Mouse (Mus musculus) kidney, adult 11 months (tissue): ENCODE results near the gene Vta1.
A peak's percentile ranks its signal among the peaks of the same experiment; 100 is the strongest.

ENCODE experiments used
- DNase-seq: peaks from one replicate; pipeline ENCODE4 v3.0.0; 2022

Vta1 gene

GRCm38 (mm10) chr10:14705072-14706066 lies at the start of gene Vta1, which contains the start of gene Nmbr:
Vta1 (minus strand) TSS chr10:14705560.
Nmbr (plus strand) TSS chr10:14705591.
- DNase-seq, result peak; percentile 98

- DNase-seq, result no peak
Observed at GRCm38 (mm10) chr10:14734285-14734684, 28.9 kb upstream of the Vta1 start.

GRCm38 (mm10) chr10:14725671-14726070 lies 20.3 kb upstream of the Vta1 start:
- DNase-seq, result no peak

GRCm38 (mm10) chr10:14718114-14718513 lies 12.8 kb upstream of the Vta1 start, which contains the start of gene Gje1:
Gje1 (minus strand) TSS chr10:14718214.
- DNase-seq, result no peak

- DNase-seq, result no peak
Observed at GRCm38 (mm10) chr10:14703830-14704420, 1.4 kb downstream of the Vta1 start.

GRCm38 (mm10) chr10:14703239-14703638 lies 2.1 kb downstream of the Vta1 start:
- DNase-seq, result no peak

GRCm38 (mm10) chr10:14690349-14690748 lies 15.0 kb downstream of the Vta1 start:
- no peak for DNase-seq

GRCm38 (mm10) chr10:14688785-14689442 lies 16.4 kb downstream of the Vta1 start:
- no peak for DNase-seq

- DNase-seq, result no peak
Observed at GRCm38 (mm10) chr10:14685663-14686062, 19.7 kb downstream of the Vta1 start.

- no peak for DNase-seq
Observed at GRCm38 (mm10) chr10:14666147-14666546, 39.2 kb downstream of the Vta1 start.

GRCm38 (mm10) chr10:14660875-14661274 lies 44.5 kb downstream of the Vta1 start:
- DNase-seq, result no peak

- no peak for DNase-seq
Observed at GRCm38 (mm10) chr10:14639635-14640034, 65.7 kb downstream of the Vta1 start.

- DNase-seq, result no peak
Observed at GRCm38 (mm10) chr10:14639043-14639442, 66.3 kb downstream of the Vta1 start.

- DNase-seq, result no peak
Observed at GRCm38 (mm10) chr10:14625706-14626105, 79.7 kb downstream of the Vta1 start.

- DNase-seq, result no peak
Observed at GRCm38 (mm10) chr10:14619156-14619555, 86.2 kb downstream of the Vta1 start.

GRCm38 (mm10) chr10:14618301-14618700 lies 87.1 kb downstream of the Vta1 start:
- DNase-seq, result no peak

- no peak for DNase-seq
Observed at GRCm38 (mm10) chr10:14615441-14615840, 89.9 kb downstream of the Vta1 start.

GRCm38 (mm10) chr10:14607597-14607996 lies 97.8 kb downstream of the Vta1 start:
- no peak for DNase-seq
